ENCODE assay signal across 7 mouse cellular contexts in the genomic region with DNA sequence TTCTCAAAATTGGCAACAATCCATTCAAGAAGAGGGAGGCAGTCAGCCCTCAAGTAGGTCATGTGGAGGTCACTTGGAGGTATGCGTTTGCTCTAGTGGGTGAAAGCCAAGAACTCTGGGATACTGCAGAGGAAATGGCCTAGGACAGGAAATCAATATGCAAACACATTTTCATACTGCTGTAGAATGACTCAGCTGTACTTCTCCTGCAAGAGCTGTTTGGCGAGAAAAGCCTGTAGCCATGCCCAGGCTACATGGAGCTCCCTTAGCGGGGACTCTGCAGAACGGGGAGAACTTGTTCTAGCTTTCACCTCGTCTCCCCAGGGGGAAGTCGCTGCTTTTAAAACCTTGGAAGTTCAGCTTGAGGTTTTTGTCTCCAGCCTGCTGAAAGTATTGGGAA.
A peak's percentile ranks its signal among the peaks of the same experiment; 100 is the strongest.
DNase-seq lines count a peak whose midpoint lies in the region; ATAC-seq and TF ChIP-seq lines count a peak whose summit lies in the region.

No protein-coding gene starts in this region.

- H3K4me1 ChIP-seq in limb, embryonic 14.5 days (ENCODE audit: control insufficient read depth, insufficient read depth, low read length): peaks cover 23% of the 10 kb centered on the region
- no peaks in the 10 kb centered on the region for H3K4me1 ChIP-seq in midbrain, embryonic 15.5 days

- H3K4me2 ChIP-seq in limb, embryonic 14.5 days (replicated peaks; ENCODE audit: low read depth, low read length, severe bottlenecking): no peak overlapping the region
- no peak overlapping the region for H3K4me2 ChIP-seq in midbrain, embryonic 15.5 days

- DNase-seq in urinary bladder, postnatal 14 days (ENCODE audit: low spot score): peak; percentile 91
- DNase-seq in urinary bladder, adult 2 months (ENCODE audit: low spot score): no peak
- peak; percentile 82 for DNase-seq in heart, adult 8-10 months (ENCODE audit: low spot score)
- DNase-seq in limb, embryonic 14.5 days (ENCODE audit: low spot score): peak; percentile 63
- no peak for DNase-seq in thymus, adult 18-20 months
- DNase-seq in right cerebral cortex, postnatal 4 days: no peak

- WGBS in limb, embryonic 14.5 days: 55% methylated on average over 6 of the region's 6 CpGs
- 71% methylated on average over 6 of the region's 6 CpGs for WGBS in midbrain, embryonic 15.5 days

- TF ChIP-seq POLR2A in limb, embryonic 14.5 days (IDR thresholded peaks at IDR 0.05; ENCODE audit: borderline replicate concordance, extremely low read depth, insufficient read depth, insufficient read length): no peak

- no peak for ATAC-seq in limb, embryonic 14.5 days (ENCODE audit: low FRiP score, low read depth)
- ATAC-seq in midbrain, embryonic 15.5 days (replicated peaks): no peak

- H3K27me3 ChIP-seq in limb, embryonic 14.5 days (ENCODE audit: control insufficient read depth, insufficient read depth, low read length): no peaks in the 10 kb centered on the region
- H3K27me3 ChIP-seq in midbrain, embryonic 15.5 days (replicated peaks): no peaks in the 10 kb centered on the region

- H3K27ac ChIP-seq in limb, embryonic 14.5 days (replicated peaks; ENCODE audit: low read depth, low read length): no peak overlapping the region
- H3K27ac ChIP-seq in midbrain, embryonic 15.5 days: no peak overlapping the region

- peaks cover 25% of the 10 kb centered on the region for H3K36me3 ChIP-seq in limb, embryonic 14.5 days (ENCODE audit: control insufficient read depth, insufficient read depth, low read length)
- H3K36me3 ChIP-seq in midbrain, embryonic 15.5 days (replicated peaks): peaks cover 8% of the 10 kb centered on the region; the same call in 1 of the 2 replicates

- no peak overlapping the region for H3K9ac ChIP-seq in limb, embryonic 14.5 days (ENCODE audit: low read depth, low read length, severe bottlenecking)
- H3K9ac ChIP-seq in midbrain, embryonic 15.5 days: no peak overlapping the region

- H3K4me3 ChIP-seq in limb, embryonic 14.5 days (replicated peaks; ENCODE audit: low read length): no peak overlapping the region
- no peak overlapping the region for H3K4me3 ChIP-seq in midbrain, embryonic 15.5 days

- no peaks in the 10 kb centered on the region for H3K9me3 ChIP-seq in limb, embryonic 14.5 days (ENCODE audit: control insufficient read depth, low read length)
- no peaks in the 10 kb centered on the region for H3K9me3 ChIP-seq in midbrain, embryonic 15.5 days

Comparison
In these comparisons a context has a peak if more than half of its experiments do, and no peak if none do; other contexts are left out.
1. DNase-seq: peak in urinary bladder, postnatal 14 days (single experiment), heart, adult 8-10 months (single experiment) and limb, embryonic 14.5 days (single experiment); none in urinary bladder, adult 2 months (single experiment), thymus, adult 18-20 months (0 of 2) and right cerebral cortex, postnatal 4 days (single experiment).